Mouse (Mus musculus): ENCODE results near the gene Mthfr.
"Not testable (repeated sequence)": the region's sequence is repeated elsewhere in the genome, so short reads cannot be mapped to it uniquely, and the experiment has no call there.

Mthfr gene

DNA sequence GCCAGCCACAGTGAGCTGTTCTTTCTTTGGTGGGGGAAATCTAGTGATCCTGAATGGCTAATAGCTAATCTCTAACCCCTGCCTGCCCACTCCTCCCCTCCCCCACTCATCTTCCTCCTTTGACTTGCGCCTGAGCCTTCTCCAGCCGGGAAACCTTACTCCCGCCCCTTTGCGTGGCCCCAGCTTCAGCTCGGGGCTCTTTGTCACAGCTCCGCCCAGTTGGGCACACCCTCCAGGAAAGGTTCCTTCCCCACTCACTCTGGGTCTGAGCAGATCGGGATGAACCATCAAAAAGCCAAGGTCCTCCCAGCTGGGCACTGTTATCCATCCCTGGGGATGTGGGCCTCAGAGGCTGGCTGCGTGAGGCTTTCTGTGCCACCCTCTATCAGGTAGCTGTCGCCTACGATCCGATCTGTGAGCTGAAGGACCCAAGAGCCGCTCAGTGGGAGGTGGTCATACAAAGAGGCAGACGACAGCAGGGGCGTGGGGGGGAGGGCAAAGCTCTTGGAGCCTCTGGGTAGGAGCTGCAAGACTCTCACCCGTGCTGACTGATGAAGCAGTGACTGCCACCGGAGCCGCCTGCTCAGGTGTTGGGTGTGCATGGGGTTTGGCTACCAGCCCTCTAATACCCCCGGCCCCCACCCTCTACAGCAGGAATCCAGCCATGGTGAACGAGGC is 2.2 kb downstream of the Mthfr start:
- peak; percentile 74 for DNase-seq

DNA sequence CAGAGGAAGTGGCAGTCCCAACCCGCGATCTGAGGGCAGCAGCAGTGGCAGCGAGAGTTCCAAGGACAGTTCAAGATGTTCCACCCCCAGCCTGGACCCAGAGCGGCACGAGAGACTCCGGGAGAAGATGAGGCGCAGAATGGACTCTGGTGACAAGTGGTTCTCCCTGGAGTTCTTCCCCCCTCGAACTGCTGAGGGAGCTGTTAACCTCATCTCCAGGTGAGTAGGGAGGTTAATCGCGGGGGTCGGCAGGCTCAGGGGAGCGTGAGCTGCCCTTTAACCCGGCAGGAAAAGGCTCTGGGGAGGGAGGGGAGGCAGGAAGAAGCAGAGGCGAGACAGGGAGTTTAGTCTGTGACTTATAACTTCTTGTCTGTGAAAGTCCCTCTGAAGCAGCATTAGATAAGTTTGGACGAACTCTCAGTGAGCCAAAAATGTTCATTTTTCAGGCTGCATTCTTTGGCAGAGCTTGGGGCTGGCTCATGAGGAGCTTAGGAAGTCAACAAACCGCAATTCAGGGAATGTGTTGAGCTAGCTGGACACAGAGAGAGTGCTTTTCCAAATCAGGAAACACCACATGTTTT is 2.8 kb downstream of the Mthfr start:
- peak; percentile 41 for DNase-seq

DNA sequence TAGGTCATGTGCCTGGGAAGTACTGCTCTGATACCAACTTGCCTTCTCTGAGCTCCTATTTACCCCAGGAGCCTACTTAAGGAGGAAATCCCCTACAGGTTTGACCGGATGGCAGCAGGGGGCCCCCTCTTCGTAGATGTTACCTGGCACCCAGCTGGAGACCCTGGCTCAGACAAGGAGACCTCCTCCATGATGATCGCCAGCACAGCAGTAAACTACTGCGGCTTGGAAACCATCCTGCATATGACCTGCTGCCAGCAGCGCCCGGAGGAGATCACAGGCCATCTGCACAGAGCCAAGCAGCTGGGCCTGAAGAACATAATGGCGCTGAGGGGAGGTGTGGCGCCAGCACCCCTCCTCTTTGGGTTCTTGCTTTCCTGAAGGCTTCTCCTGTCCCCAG is 4.5 kb downstream of the Mthfr start:
- not testable (repeated sequence) for DNase-seq

DNA sequence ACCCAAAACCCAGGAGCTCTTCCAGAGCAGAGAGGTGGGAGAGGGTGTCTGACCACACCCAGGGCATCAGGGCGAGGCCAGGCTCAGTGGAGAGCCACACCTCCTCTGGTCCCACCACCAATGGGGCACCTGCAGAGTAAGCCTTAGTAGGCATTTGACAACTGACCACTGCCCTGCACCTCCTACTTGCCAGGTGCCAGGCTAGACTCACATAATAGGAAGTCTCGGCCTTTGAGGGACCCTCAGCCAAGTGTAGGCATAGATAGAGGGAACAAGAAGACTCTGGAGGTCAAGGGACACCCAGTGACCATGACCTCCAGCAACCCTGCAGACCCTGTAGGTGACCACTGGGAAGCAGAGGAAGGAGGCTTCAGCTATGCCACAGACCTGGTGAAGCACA is 5.2 kb downstream of the Mthfr start:
- no peak for DNase-seq

DNA sequence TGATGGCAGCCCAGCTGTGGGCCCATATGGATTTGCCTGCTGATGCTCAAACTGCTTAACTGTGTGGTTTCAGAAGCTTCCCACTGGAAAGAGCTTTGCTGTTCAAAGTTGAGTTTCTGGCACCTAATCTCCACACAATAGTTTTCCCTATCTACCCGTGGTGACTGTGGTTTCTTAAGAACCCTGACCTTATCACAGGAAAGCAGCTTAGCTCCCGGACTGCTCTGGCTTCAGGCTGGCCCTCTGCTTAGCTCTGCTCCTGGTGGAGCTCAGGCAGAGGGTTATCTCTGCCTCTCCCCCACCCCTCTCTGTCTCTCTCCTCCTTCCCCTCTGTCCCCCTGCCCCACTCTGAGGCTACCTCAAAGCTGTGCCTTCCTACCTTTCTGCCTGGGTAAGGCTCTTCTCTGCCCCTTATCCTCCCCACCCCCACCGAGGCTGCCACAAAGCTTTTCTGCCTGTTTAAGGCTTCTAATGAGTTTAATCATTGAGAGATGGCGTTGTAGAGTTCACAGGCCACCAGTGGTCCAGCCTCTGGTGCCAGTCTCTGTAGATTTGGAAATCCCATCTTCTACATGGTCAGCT is 7.7 kb downstream of the Mthfr start:
- DNase-seq, result no peak

DNA sequence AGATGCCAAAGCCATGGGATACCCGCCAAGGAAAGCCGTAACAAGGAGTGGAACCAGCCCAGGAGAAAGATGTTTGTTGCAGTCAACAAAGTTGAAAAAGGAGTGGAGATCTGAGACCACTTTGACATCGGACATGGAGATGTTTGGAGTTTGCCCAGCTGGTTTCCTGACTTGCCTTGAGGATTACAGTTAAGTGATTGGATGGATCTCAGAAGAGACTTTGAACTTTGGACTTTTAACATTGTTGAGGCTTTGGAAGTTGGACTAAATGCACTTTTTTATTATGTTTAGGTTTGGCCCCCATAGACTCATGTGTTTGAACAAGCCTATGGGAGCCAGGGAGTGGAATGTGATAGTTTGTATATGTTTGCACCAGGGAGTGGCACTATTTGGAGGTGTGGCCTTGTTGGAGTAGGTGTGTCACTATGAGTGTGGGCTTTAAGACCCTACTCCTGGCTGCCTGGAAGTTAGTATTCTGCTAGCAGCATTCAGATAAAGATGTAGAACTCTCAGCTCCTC is 11.6 kb downstream of the Mthfr start:
- DNase-seq, result not testable (repeated sequence)

DNA sequence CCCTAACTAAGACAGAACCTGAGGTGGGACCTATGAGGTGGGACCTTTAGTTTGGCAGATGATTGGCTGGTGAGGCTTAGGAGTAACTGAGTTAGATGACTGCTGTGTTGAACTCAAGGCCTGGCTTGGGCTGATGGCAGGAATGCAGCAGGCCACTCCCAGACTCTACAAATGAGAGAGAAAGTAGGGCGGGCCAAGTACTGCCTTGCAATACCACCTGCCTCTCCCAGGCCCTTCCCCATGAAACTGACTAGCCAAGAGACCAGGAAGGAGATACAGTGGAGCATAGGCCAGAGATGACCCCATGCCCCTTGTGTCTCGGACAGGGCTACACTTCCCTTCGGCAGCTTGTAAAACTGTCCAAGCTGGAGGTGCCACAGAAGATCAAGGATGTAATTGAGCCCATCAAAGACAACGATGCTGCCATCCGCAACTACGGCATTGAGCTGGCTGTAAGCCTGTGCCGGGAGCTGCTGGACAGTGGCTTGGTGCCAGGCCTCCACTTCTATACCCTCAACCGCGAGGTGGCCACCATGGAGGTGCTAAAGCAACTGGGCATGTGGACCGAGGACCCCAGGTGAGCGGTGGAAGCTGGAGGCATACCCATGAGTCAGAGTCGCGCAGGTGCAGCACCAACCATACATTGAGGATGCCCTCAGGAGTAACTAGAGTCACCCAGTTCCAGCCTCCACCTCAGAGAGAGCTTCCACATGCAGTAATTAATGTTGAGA is 12.3 kb downstream of the Mthfr start:
- DNase-seq, result no peak

DNA sequence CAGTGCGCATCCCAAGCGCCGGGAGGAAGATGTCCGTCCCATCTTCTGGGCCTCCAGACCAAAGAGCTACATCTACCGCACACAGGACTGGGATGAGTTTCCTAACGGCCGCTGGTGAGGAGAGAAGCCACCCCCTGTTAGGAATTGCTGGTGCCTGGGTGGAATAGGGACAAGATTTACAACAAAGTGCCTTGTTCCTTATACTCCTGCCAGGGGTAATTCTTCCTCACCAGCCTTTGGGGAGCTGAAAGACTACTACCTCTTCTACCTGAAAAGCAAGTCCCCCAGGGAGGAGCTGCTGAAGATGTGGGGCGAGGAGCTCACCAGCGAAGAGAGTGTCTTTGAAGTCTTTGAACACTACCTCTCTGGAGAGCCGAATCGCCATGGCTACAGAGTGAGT is 13.0 kb downstream of the Mthfr start:
- DNase-seq, result no peak

DNA sequence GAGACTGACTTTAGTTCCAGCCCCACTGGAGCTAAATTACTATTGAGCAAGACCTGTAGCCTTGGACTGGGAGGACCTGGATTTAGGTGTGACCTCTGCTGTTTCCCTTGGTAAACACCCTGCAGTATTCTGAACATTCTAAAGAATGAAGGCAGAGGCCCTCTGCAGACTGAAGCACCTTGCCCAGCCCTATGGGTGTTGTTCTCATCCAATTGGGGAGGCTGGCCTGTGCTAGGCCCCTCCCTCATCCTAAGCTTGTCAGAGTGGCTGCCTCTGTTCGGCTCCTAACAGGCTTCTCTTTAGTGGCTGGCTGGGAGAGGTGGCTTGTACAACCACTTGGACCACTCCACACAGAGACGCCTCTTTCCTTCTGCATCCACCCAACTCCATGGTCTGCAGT is 14.1 kb downstream of the Mthfr start:
- no peak for DNase-seq

DNA sequence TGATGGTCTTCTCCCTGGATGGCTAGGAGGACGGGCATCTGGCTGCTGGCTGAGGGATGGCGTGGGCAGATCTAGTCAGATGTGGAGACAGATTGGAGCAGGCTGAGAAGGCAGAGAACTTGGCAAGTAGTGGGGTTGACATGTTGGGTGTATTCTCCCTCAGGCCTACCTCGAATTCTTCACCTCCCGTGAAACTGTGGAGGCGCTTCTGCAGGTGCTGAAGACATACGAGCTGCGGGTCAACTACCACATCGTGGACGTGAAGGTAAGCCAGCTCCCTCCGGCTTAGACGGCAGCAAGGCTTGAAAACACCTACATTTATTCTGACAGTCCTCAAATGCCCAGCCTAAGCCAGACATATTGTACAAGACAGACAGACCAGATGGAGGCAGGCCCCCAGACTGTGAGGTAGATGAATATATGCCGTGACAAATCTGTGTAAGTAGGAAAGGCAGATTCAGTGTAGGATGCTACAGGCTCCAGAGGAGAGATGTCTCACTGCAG is 14.6 kb downstream of the Mthfr start:
- DNase-seq, result no peak

DNA sequence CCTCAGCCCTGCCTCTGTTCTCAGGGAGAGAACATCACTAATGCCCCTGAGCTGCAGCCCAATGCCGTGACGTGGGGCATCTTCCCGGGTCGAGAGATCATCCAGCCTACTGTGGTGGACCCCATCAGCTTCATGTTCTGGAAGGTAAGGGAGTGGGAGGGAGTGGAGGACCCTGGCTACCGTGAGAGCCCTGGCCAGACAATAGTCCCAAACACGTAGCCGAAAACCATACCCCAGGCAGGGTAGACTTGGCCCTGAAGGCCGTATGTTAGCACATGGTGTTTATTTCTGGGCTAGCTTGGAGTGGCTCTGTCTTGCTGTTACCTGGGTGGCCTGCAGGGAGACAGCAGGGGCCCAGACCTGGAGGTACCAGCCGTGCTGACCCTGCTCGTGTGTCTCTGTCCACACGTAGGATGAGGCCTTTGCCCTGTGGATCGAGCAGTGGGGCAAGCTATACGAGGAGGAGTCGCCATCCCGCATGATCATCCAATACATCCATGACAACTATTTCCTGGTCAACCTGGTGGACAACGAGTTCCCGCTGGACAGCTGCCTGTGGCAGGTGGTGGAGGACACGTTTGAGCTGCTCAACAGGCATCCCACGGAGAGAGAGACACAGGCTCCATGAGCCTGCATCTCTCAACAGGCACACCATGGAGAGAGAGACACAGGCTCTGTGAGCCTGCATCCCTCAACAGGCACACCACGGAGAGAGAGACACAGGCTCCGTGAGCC is 16.3 kb downstream of the Mthfr start:
- no peak for DNase-seq

DNA sequence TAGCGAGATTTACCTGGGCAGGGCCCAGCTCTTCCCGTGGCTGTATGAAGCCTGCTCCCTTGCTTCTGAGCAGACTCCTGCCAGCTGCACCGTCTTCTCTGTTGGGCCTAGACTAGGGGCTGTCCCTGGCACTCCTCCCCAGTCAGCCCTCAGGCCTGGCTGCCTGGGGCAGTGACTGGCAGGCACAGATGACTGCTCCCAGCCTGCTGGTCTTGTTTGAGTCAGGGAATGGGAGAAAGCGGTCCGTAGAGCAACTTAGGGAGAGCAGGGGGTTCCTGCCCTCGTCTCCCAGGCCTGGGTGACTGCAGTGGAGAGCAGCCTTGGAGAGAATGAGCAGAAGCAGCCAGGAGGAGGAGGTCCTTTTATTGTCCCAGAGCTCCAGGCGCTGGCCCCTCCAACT is 17.4 kb downstream of the Mthfr start:
- peak; percentile 47 for DNase-seq

DNA sequence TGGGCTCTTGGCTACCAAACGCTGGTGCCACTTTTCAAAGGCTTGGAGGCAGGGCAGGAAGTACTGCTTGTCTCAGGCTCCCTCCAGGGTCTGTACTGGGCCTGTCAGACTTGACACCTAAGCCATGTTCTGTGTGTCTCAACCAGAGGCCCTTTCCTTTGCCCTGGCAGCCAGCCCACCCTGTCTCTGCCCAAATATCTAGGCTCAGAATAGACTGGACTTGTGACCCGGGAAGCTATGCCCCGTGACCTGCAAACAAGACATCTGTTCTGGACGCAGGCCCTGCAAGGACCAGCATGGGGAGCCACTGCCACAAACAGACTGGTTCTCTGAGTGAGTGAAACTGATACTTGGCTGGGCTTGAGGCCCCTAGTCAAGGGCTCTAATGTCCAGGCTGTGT is 17.9 kb downstream of the Mthfr start:
- peak; percentile 81 for DNase-seq

DNA sequence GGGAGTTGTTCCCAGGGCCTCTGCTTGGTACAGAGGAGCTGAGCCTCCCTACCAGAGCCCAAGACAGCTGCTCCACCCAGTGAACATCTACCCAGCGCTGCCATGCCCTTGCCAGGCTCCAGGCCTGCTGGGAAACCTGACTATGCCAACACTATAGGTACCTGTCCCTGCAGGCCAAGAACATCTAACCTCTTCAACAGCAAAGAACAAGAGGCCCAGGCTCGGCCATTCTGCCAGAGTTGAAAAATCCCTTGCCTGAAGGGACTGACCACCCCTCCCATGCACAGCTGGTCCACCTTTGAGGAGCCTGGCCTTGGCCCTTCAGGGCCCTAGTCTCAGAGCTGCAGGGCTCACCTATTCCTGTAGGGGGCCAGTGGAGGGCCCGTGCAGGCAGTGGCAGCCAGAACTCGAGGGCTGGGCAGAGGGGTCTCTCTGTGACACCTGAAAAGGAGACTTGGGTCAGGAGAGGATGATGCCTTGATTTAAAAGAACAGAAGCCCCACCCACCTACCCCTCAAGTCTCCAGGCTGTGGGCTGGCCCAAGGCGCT is 18.9 kb downstream of the Mthfr start:
- no peak for DNase-seq

DNA sequence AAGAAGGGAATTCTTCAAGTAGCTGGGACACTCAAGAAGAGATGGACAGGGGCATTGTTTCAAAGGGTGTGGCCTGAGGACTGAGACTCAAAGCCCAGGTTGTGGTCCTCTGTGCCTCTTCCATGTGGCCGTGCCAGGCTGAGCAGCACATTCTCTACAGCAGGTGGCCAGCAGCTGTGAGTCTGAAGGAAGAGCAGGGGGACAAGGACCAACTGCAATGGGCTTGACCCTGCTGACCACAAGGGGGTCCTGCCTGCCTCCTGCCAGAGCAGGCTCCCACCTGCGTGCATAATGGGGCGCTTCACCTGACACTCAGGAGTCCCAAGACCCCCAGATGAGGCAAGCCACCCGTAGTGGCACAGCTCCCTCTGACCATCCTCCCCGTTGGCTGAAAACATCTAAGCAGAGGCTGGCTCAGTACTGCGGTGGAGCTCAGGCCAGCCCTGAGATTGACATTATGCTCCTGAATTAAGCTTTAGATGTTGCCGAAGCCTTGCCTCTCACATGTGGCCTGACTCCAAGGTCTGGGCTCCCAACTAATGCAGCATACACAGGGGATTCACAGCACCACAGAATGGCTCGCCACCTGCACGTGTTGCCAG is 19.4 kb downstream of the Mthfr start:
- DNase-seq, result no peak

DNA sequence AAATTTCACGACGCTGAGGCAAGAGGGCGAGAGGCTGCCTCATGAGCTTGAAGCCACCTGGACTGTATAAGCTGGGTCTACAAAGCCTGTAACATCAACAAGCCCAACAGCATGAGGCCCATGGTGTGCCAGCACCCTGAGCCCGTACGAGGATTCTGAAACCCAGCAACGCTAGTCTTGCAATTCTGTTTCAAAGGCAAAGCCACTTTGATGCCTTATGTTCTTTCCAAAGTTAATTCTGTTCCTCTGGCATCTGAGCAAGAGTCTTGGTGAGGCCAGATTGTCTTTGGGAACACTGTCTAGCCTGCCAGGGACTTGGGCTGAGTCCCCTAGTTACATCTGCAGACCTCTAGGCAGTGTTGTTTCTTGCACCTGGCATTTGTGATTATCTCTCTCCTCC is 20.1 kb downstream of the Mthfr start:
- DNase-seq, result no peak

DNA sequence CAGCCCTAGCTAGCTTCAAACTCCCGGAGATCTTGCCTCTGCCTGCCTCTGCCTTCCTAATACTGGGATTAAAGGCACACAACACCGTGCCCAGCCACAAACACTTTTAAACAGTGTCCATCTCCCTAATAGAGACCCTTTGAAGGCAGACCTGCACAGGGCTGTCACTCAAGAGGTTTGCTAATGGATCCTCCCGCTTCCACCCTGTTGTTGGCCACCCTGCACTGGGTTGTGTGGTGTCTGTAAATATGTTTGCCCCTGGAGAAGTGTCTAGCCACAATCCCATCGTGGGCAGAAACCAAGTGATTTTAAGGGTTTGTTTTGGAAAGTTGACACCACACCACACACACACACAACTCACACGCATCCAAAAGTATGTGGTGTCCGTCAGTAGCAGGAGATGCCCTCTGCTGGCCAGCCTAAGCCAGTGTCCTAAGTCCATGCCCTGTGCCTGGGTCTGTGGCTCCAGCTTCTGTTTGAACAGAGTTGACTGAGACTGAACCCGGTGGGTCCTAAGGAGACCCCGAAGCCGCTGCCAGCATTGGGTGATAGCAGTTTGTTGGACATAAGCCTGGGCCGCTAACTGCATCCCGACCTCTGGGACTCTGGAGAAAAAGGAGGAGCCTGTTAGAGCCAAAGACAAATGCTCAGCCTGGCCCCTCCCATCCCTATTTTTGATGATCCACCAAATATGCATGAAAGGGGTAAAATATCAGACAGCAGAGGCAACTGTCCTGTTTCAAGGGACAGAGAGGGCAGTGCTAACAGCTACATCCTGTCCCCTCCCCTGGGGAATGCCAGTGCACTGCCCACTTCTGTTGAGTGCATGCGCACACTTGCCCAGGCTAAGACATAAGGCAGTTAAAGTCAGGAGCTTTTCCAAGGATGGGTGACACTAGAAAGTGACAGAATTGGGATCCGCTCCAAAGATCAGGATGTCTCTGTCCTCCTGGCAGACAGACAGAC is 21.5 kb downstream of the Mthfr start:
- peak; percentile 62 for DNase-seq

DNA sequence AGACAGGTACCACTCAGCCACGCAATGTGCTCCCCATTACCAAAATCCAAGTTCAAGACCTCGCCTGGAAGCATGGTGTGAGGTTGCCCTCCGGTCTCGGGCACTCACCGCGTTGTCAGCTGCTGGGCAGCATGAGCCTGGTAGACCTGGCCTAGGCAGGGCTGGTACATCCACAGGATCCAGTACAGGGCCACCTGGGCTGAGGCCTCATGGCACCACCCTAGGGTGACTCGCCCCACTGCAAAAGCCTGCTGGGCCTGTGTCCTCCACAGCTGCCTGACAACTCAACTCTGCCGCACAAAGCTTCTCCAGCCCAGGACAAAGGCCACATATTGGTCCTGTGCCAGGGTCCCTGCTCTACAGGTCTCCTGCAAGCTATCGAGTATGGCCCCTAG is 22.2 kb downstream of the Mthfr start:
- no peak for DNase-seq

DNA sequence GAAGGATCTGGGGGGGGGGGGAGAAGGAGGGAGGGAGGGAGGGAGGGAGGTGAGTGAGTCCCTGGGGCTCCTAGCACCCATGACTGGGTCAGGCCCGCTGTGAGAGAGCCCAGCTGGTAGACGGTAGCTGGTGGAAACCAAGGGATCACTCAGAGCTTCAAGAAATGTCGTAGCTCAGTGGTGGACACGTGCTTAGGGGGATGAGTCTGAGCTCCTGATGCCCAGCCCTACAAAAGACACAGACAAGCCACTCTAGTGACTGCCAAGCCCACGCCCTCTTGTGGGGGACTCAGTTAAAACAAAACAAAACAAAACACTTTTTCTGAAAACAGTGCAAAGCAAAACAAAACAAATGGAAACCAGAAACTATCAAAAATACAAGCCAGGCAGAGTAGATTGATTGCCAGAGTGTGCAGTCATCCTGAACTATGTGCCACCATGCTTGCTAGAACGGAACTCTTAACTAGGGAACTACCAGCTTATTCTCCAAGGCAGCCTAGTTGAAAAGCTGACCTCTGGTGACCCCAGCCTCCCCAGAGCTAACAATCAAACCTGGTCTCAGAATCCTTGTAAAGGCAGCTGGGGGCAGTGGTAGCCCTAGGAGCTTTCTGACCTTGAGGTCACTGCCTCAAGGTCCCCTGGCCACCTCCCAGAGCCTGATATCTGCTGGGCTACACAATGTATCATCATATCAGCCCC is 27.0 kb downstream of the Mthfr start:
- no peak for DNase-seq

DNA sequence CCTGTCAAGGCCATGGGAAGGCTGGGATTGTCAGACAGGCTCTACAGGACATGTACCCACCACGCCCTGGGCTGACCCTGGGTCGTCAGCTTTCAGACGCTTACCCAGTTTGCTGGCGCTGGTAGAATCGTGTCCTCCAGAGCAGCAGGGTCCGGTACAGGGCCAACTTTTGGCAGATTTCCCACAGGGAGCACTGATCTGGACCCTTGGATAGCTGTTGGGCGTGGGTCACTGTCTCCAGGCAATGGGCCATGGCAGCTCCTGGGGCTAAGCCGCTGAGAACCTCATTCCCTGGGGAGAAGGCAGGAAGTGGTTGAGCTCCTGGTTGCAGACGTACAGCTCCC is 27.5 kb downstream of the Mthfr start:
- DNase-seq, result peak; percentile 62
